Mouse (Mus musculus) MEL-GATA-1-ER (cell line): ENCODE measurements around the gene Tmem200a.

Source experiments
- DNase-seq: peaks from one replicate; pipeline ENCODE4 v3.0.0-alpha.2; 2012; ENCODE audit warnings: low read depth; ENCODE audit errors: extremely low read depth

The Tmem200a gene

DNA sequence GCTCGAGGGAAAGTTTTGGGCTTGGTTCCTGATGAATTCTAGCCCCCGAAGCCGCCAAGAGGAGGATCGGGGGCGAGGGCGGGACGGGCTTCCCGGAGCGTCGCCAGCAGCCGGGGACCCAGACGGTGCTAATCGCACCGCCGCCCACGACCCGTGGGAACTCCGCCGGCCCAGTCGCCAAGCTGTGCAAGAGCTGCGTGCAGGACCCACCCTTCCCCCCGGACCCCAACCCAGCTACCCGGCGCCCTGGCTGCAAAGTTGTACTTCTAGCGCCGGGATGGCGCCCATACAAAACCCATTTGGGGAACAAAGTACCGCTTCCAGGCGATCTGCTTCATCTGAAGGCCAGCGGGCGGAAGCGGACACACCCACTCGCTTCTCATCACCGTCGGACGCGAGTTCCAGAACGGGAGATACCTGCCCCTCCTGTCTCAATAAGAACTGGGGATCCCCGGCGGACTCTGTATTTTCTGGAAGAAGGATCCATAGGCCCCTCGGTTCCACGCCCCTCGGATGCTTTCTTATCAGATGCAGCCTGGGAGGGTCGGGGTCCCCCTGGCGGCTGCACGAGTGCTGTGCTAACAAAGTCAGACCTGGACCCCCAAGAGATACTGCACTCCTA is at the start of gene Tmem200a:
Gene Tmem200a, minus strand, starts transcription at position 532 of the 622 bp plus-strand sequence.
- no peak for DNase-seq

GRCm38 (mm10) chr10:26119822-26120183 is 41.0 kb upstream of the Tmem200a start:
- no peak for DNase-seq

GRCm38 (mm10) chr10:26119067-26119821 is 40.4 kb upstream of the Tmem200a start:
- DNase-seq, result no peak

DNA sequence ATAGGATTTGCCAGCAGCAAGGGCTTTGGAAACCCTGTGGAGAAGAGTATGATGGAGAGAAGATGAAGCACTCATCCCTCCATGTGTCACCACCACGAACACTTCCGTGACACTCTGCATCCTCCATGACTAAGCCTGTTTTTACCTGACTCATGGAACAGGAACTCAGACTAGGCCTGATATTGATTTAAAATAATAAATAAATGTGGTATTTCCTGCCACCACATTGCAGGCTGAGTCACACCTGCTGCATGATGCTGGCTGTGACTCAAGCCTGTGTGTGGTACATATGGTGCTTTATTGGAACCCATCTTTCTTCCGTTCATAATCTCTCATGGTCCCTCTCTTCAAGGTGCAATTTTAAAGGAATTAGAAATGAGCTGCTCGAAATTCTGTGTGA is 35.6 kb upstream of the Tmem200a start:
- no peak for DNase-seq

GRCm38 (mm10) chr10:26103330-26103982 is 24.6 kb upstream of the Tmem200a start:
- no peak for DNase-seq

DNA sequence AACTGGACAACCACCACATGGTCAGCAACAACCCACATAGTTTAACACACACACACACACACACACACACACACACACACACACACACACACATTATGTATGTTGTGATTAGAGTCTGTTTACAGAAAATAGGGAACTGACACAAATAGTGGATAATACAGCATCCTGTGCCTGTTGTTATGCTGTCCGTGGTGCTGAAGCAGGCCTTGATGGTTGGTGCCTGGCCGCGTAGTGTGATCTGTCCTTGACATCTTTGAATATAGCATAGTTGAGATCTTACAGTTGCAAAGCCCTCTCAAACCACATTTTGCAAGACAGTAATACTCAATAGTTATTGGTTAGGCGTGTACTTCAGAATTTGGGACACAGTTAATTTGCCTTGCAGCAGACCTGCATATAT is 3.2 kb upstream of the Tmem200a start:
- no peak for DNase-seq

DNA sequence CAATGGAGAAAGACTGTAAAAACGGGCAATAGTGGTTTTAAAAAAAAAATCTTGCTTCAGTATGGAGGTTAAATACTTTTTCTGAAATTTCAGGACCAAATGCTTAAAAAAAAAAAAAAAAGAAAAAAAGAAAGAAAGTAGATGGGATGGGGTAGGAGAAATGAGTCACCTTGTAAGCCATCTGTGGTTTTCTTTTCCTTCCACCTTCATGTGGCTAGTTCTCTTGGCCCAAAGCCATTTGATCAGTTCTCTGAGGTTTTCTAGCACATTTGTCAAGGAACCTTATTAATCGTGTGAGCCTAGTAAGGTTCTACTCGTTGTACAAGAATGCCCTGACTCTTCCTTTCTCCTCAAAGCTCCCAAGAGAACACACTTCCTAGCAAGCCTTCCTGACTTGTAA is 826 bp upstream of the Tmem200a start:
- DNase-seq, result no peak

DNA sequence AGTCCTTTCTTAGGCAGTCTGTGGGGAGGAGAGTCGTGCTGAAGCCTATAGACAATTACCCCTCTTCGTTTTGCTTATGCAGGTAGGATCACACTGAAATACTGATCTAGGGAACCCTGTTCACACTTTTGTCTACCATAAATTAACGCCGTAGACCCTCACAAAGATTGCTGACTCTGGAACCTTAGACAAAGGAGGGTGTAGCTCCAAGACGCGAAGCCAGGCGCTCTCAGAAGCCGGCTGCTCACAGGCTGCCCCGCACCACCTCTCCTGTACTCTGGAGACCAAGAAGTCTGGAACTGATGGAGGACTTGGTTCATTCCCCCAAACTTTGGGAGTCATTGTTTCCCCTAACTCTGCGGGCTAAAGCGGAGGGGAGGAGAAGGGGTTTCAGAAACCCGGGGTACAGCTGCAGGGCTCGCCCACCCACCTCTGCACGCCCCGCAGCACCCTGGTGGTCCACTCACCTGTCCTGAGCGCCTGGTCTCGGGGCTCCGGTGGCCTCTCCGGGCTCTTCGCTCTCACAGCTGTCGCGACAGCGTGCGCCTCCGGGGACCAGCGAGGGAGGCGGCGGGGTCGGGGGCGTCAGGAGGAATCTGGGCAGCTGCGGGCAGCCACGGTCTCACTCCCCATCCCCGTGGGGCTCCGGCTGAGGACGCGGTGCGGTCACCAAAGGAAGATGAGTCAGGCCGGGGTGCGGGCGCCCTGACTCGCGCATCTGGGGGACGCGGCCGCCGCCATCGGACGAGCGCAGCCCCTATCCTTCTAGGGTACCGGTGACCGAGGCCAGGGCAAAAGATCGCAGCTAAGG is 976 bp downstream of the Tmem200a start, which contains the start of gene Gm9767:
Gene Gm9767, plus strand, starts transcription at position 585 of the 811 bp plus-strand sequence.
- no peak for DNase-seq

DNA sequence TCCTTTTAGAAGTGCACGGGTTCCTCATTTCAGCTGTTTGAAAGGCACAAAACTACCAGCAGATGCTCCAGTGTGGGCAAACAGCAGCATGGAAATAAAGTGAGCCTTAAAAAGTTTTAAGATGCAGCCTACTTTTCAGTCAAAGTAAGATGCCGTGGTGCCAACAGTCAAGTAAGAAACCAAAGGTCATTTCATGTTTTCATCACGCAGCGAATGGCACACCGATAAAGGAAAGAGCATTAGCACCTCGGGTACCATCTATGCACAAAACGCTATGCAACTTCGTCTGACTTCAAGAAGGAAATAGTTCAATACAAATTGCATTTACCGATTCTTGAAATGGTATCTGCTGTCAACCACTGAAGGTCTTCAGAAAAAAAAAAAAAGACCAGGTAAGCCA is 1.9 kb downstream of the Tmem200a start:
- DNase-seq, result no peak

- DNase-seq, result no peak
Measured at GRCm38 (mm10) chr10:26071986-26072385, 6.9 kb downstream of the Tmem200a start.

GRCm38 (mm10) chr10:26063071-26063470 is 15.8 kb downstream of the Tmem200a start:
- no peak for DNase-seq

DNA sequence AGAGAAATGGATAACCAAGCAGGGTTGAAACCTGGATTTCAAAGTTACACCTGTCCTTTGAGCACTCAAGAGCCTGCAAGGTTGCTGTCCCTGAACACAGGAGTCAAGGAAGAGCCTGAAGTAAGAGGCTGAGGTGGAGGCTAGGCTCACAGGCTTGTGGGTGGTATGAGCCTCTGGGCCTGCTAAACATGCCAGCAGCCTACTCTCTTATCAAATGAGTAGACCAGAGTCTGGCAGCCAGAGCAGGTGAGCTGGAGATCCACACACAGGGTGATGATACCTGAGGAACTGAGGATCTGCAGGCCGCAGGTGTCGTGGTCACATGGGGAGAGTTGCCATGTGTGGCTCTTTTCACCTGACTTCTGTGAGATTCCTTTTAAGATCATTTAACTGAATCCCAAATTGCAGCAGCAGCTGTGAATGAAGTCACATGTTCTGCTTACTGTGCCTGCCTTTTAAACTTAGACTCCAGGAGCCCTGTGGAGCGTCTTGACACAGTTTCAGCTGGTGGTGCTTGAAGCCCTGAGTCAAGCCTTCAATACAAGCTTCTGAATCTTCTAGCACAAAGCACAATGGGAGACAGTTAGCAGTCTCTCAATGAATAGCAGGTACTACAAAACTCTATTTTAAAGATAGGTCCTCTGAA is 19.1 kb downstream of the Tmem200a start:
- no peak for DNase-seq

DNA sequence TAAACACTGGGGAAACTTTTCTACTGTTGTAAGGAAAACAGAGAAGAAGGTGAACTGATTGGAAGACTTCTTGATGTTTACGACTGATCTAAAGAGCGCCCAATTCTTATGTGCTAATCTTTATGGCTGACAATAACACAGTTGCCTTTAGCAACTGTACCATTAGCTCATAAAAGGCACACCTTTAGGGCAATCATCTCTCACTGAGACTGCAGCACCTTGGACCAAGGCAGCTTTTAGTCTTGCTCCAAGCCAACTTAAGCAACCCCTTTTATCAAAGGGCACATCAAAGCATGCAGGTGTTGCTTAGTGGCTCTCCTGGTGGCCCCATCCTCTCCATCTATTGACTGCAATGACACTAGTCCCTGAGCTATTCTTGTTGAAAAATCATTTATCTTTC is 27.7 kb downstream of the Tmem200a start:
- no peak for DNase-seq

DNA sequence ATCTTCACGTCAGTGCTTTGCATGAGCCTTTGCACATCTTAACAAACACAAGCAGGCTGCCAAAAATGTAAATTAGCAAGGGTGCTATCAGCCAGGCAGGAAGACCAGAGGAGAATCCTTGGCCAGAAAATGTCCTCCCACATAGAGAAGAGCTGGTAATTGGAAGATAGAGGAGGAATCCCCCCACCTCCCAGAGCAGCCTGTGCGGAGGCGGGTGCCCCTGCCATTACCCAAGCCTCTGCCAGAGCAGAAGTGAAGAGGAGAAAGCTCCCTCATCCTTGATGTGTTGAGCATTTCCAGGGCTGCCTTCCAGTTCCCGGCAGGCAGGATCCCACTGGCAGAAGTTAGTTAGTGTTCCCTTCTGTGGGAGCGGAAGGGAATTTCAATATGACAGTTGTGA is 43.9 kb downstream of the Tmem200a start:
- no peak for DNase-seq

DNA sequence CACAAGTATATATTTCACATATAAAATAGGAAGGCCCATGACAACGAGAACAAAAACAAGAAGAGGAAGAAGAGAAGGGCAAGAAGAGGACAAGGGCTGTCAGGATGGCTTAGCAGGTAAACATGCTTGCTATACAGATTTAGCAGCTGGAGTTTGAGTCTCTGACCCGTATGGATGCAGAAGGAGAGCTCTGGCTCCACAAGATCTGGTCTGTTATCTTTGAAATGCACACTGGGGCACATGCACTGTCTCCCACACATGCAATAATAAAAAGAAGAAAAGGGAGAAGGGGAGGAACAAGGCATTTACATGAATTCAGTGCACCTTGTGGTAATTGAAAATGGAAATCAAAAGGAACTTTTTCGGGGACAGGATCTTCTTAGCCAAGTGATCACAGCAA is 60.1 kb downstream of the Tmem200a start:
- DNase-seq, result no peak

DNA sequence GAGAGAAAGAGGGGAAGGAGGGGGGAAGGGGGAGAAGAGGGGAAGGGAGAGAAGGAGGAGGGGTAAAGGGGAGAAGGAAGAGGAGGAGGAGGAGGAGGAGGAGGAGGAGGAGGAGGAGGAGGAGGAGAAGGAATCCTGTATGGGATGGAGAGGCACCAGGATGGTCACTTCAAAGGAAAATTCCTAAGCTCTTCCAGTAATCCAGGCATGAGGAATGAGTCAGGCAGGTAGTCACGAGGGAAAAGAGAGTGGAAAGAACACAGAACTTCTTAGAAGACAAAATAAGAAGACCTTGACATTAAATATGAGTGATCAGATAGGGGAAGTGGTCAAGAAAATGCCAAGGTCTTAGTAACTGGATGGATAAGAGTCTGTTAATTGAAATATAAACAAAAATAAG is 64.6 kb downstream of the Tmem200a start:
- DNase-seq, result no peak

DNA sequence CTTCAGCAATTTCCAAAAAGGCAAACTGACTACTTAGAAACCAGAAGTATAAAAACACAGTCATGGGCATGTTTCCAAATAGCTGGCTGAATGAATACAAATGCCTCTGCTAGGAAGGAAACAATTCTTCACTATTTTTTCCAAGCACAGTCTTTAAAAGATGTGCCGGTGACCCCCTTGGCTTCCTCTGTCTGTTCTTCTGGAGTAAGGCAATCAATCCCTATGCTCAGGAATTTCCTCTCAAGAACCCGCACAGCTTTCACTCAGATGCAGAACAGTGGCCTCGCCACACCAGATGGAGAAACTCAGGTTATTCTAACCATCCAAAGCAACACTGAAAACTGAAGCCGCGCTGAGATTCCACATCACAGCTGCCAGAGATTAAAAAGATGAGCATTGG is 69.9 kb downstream of the Tmem200a start:
- no peak for DNase-seq

- no peak for DNase-seq
Measured at GRCm38 (mm10) chr10:26005471-26005870, 73.4 kb downstream of the Tmem200a start.

- no peak for DNase-seq
Measured at GRCm38 (mm10) chr10:26000893-26001292, 78.0 kb downstream of the Tmem200a start.

GRCm38 (mm10) chr10:25999291-25999930 is 79.4 kb downstream of the Tmem200a start:
- no peak for DNase-seq

DNA sequence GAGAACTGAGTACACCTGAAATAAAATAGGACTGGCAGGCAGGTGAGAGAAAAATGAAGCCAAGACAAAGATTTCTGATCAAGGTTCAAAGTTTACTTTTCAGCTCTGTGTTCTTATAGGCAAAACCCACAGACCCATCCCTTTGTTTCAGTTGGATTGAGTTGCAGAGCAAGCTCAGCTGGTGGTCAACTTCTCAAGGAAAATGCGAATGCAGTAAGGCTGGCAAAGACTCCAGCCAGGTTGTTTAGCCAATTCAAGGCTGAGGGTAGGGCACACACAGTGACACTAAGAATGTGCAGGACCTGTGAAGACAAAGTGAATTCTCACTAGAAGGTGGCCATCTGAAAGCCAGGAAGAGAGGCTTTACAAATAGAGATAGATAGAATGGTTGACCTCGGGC is 94.8 kb downstream of the Tmem200a start:
- no peak for DNase-seq
